Mouse (Mus musculus) C2C12 (cell line): ENCODE data around the gene Kat2a.

Experiments used
- CEBPB ChIP-seq: IDR thresholded peaks from one replicate; pipeline ENCODE4 v1.6.1; 2011; ENCODE audit warnings: low read depth, mild to moderate bottlenecking, control low read depth, moderate library complexity
- CTCF ChIP-seq: IDR thresholded peaks from one replicate; pipeline ENCODE4 v1.5.1; 2011; ENCODE audit not compliant: control insufficient read depth, insufficient read depth, insufficient read length
- FOSL1 ChIP-seq: IDR thresholded peaks from one replicate; pipeline ENCODE4 v1.8.0; 2011; ENCODE audit warnings: mild to moderate bottlenecking, low read length; ENCODE audit not compliant: poor library complexity, insufficient read depth, severe bottlenecking
- MAX ChIP-seq: IDR thresholded peaks from one replicate; pipeline ENCODE4 v1.6.1; 2011; ENCODE audit warnings: mild to moderate bottlenecking, control low read depth
- MYOD1 ChIP-seq: IDR thresholded peaks from one replicate; pipeline ENCODE4 v1.6.1; 2011; ENCODE audit warnings: low read depth; ENCODE audit not compliant: control insufficient read depth, insufficient read length
- MYOG ChIP-seq: IDR thresholded peaks from one replicate; pipeline ENCODE4 v1.6.1; 2011; ENCODE audit not compliant: control insufficient read depth, insufficient read length; ENCODE audit errors: extremely low read depth
- USF1 ChIP-seq: IDR thresholded peaks from one replicate; pipeline ENCODE4 v1.6.1; 2011; ENCODE audit warnings: low read depth, mild to moderate bottlenecking, control low read depth, moderate library complexity

- TF ChIP-seq CTCF (peak; percentile 90), USF1 (no peak), MAX (no peak), CEBPB (no peak), MYOG (no peak), MYOD1 (no peak), FOSL1 (no peak)
These were observed 17.3 kb downstream of the Kat2a start for GRCm38 (mm10) chr11:100694926-100695325.
